Mouse (Mus musculus): ENCODE measurements around the gene Fblim1. TPM values are rescaled to one million over a fixed set of nuclear protein-coding genes. Genes with fewer than 3 reads are reported as not detected.

Fblim1 gene
- polyA plus RNA-seq, 1 experiment from 2014 or later = 61.3 TPM

GRCm38 (mm10) chr4:141574789-141575702 lies 30.9 kb downstream of the Fblim1 start:
- no peaks in the 10 kb centered on the region for H3K4me1 ChIP-seq (ENCODE audit: control insufficient read depth, insufficient read depth, low read length)
- no peak overlapping the region for H3K9ac ChIP-seq (replicated peaks; ENCODE audit: low read length)
- 41% methylated on average over 27 of the region's 27 CpGs for WGBS
- H3K4me2 ChIP-seq (ENCODE audit: low read depth, low read length) = peak overlapping the region; percentile 8; the same call in 1 of the 2 replicates
- no peak overlapping the region for H3K4me3 ChIP-seq (ENCODE audit: low read depth, low read length)
- DNase-seq (ENCODE audit: low spot score) = peak; percentile 88
- H3K9me3 ChIP-seq (replicated peaks; ENCODE audit: control insufficient read depth, low read length) = no peaks in the 10 kb centered on the region
- no peak overlapping the region for H3K27ac ChIP-seq (replicated peaks; ENCODE audit: low read depth, low read length)
- peak; percentile 54; the same call in 1 of the 2 replicates for ATAC-seq (replicated peaks; ENCODE audit: insufficient number of reproducible peaks, low FRiP score, low TSS enrichment, low read depth)
- no peaks in the 10 kb centered on the region for H3K27me3 ChIP-seq (ENCODE audit: control insufficient read depth, insufficient read depth, low read length)
- H3K36me3 ChIP-seq (replicated peaks; ENCODE audit: control insufficient read depth, insufficient read depth, low read depth, low read length) = peaks cover 9% of the 10 kb centered on the region

GRCm38 (mm10) chr4:141573359-141573966 lies 32.4 kb downstream of the Fblim1 start:
- Histone ChIP-seq H3K27me3 (ENCODE audit: control insufficient read depth, insufficient read depth, low read length) (no peaks in the 10 kb centered on the region), H3K4me1 (ENCODE audit: control insufficient read depth, insufficient read depth, low read length) (no peaks in the 10 kb centered on the region), H3K27ac (replicated peaks; ENCODE audit: low read depth, low read length) (no peak overlapping the region), H3K4me3 (ENCODE audit: low read depth, low read length) (no peak overlapping the region), H3K4me2 (ENCODE audit: low read depth, low read length) (no peak overlapping the region), H3K9me3 (replicated peaks; ENCODE audit: control insufficient read depth, low read length) (no peaks in the 10 kb centered on the region), H3K9ac (replicated peaks; ENCODE audit: low read length) (no peak overlapping the region; the same call in 1 of the 2 replicates), H3K36me3 (replicated peaks; ENCODE audit: control insufficient read depth, insufficient read depth, low read depth, low read length) (peaks cover 6% of the 10 kb centered on the region)
- no peak for ATAC-seq (replicated peaks; ENCODE audit: insufficient number of reproducible peaks, low FRiP score, low TSS enrichment, low read depth)
- 81% methylated on average over 6 of the region's 6 CpGs for WGBS
- DNase-seq (ENCODE audit: low spot score) = no peak

GRCm38 (mm10) chr4:141572668-141573358 lies 33.1 kb downstream of the Fblim1 start:
- Histone ChIP-seq H3K27me3 (ENCODE audit: control insufficient read depth, insufficient read depth, low read length) (no peaks in the 10 kb centered on the region), H3K4me3 (ENCODE audit: low read depth, low read length) (no peak overlapping the region), H3K36me3 (replicated peaks; ENCODE audit: control insufficient read depth, insufficient read depth, low read depth, low read length) (peaks cover 6% of the 10 kb centered on the region), H3K27ac (replicated peaks; ENCODE audit: low read depth, low read length) (no peak overlapping the region), H3K4me2 (ENCODE audit: low read depth, low read length) (no peak overlapping the region), H3K4me1 (ENCODE audit: control insufficient read depth, insufficient read depth, low read length) (no peaks in the 10 kb centered on the region), H3K9ac (replicated peaks; ENCODE audit: low read length) (no peak overlapping the region; the same call in 1 of the 2 replicates), H3K9me3 (replicated peaks; ENCODE audit: control insufficient read depth, low read length) (no peaks in the 10 kb centered on the region)
- DNase-seq (ENCODE audit: low spot score) (no peak), ATAC-seq (replicated peaks; ENCODE audit: insufficient number of reproducible peaks, low FRiP score, low TSS enrichment, low read depth) (no peak)
- WGBS = 75% methylated on average over 7 of the region's 7 CpGs

GRCm38 (mm10) chr4:141571934-141572333 lies 34.0 kb downstream of the Fblim1 start:
- H3K27me3 ChIP-seq (ENCODE audit: control insufficient read depth, insufficient read depth, low read length) = no peaks in the 10 kb centered on the region
- 76% methylated on average over 10 of the region's 10 CpGs for WGBS
- DNase-seq (ENCODE audit: low spot score) (no peak), ATAC-seq (replicated peaks; ENCODE audit: insufficient number of reproducible peaks, low FRiP score, low TSS enrichment, low read depth) (no peak)
- no peaks in the 10 kb centered on the region for H3K9me3 ChIP-seq (replicated peaks; ENCODE audit: control insufficient read depth, low read length)
- no peak overlapping the region for H3K9ac ChIP-seq (replicated peaks; ENCODE audit: low read length)
- no peak overlapping the region for H3K27ac ChIP-seq (replicated peaks; ENCODE audit: low read depth, low read length)
- H3K4me2 ChIP-seq (ENCODE audit: low read depth, low read length) = no peak overlapping the region
- H3K36me3 ChIP-seq (replicated peaks; ENCODE audit: control insufficient read depth, insufficient read depth, low read depth, low read length) = peaks cover 1% of the 10 kb centered on the region
- H3K4me1 ChIP-seq (ENCODE audit: control insufficient read depth, insufficient read depth, low read length) = no peaks in the 10 kb centered on the region
- no peak overlapping the region for H3K4me3 ChIP-seq (ENCODE audit: low read depth, low read length)

GRCm38 (mm10) chr4:141571337-141571739 lies 34.6 kb downstream of the Fblim1 start:
- ATAC-seq (replicated peaks; ENCODE audit: insufficient number of reproducible peaks, low FRiP score, low TSS enrichment, low read depth) (no peak), DNase-seq (ENCODE audit: low spot score) (no peak)
- Histone ChIP-seq H3K27ac (replicated peaks; ENCODE audit: low read depth, low read length) (no peak overlapping the region), H3K4me2 (ENCODE audit: low read depth, low read length) (no peak overlapping the region), H3K9ac (replicated peaks; ENCODE audit: low read length) (no peak overlapping the region), H3K4me1 (ENCODE audit: control insufficient read depth, insufficient read depth, low read length) (no peaks in the 10 kb centered on the region), H3K9me3 (replicated peaks; ENCODE audit: control insufficient read depth, low read length) (no peaks in the 10 kb centered on the region), H3K36me3 (replicated peaks; ENCODE audit: control insufficient read depth, insufficient read depth, low read depth, low read length) (no peaks in the 10 kb centered on the region; the same call in 1 of the 2 replicates), H3K4me3 (ENCODE audit: low read depth, low read length) (no peak overlapping the region), H3K27me3 (ENCODE audit: control insufficient read depth, insufficient read depth, low read length) (no peaks in the 10 kb centered on the region)
- 61% methylated on average over 6 of the region's 6 CpGs for WGBS

GRCm38 (mm10) chr4:141570821-141571220 lies 35.1 kb downstream of the Fblim1 start:
- DNase-seq (ENCODE audit: low spot score) (no peak), ATAC-seq (replicated peaks; ENCODE audit: insufficient number of reproducible peaks, low FRiP score, low TSS enrichment, low read depth) (no peak)
- Histone ChIP-seq H3K27ac (replicated peaks; ENCODE audit: low read depth, low read length) (no peak overlapping the region), H3K9ac (replicated peaks; ENCODE audit: low read length) (no peak overlapping the region), H3K4me2 (ENCODE audit: low read depth, low read length) (no peak overlapping the region), H3K4me1 (ENCODE audit: control insufficient read depth, insufficient read depth, low read length) (no peaks in the 10 kb centered on the region), H3K4me3 (ENCODE audit: low read depth, low read length) (no peak overlapping the region), H3K27me3 (ENCODE audit: control insufficient read depth, insufficient read depth, low read length) (no peaks in the 10 kb centered on the region), H3K9me3 (replicated peaks; ENCODE audit: control insufficient read depth, low read length) (no peaks in the 10 kb centered on the region), H3K36me3 (replicated peaks; ENCODE audit: control insufficient read depth, insufficient read depth, low read depth, low read length) (no peaks in the 10 kb centered on the region)
- WGBS = 82% methylated on average over 1 of the region's 1 CpGs

GRCm38 (mm10) chr4:141570004-141570403 lies 35.9 kb downstream of the Fblim1 start:
- Histone ChIP-seq H3K36me3 (replicated peaks; ENCODE audit: control insufficient read depth, insufficient read depth, low read depth, low read length) (no peaks in the 10 kb centered on the region), H3K27ac (replicated peaks; ENCODE audit: low read depth, low read length) (no peak overlapping the region), H3K4me2 (ENCODE audit: low read depth, low read length) (no peak overlapping the region), H3K9ac (replicated peaks; ENCODE audit: low read length) (no peak overlapping the region), H3K9me3 (replicated peaks; ENCODE audit: control insufficient read depth, low read length) (no peaks in the 10 kb centered on the region), H3K4me1 (ENCODE audit: control insufficient read depth, insufficient read depth, low read length) (no peaks in the 10 kb centered on the region), H3K4me3 (ENCODE audit: low read depth, low read length) (no peak overlapping the region), H3K27me3 (ENCODE audit: control insufficient read depth, insufficient read depth, low read length) (no peaks in the 10 kb centered on the region)
- no peak for ATAC-seq (replicated peaks; ENCODE audit: insufficient number of reproducible peaks, low FRiP score, low TSS enrichment, low read depth)
- DNase-seq (ENCODE audit: low spot score) = no peak
- 70% methylated on average over 6 of the region's 6 CpGs for WGBS

Measured in embryonic facial prominence, embryonic 11.5 days (tissue).